Mouse (Mus musculus) MEL (cell line): ENCODE measurements around the gene Casp4. TPM values are rescaled to one million over a fixed set of nuclear protein-coding genes. Genes with fewer than 3 reads are reported as not detected.

Source experiments
- DNase-seq: peaks from one replicate; pipeline ENCODE4 v3.0.0; 2011; ENCODE audit warnings: low read depth, low spot score
- H3K27ac ChIP-seq: 2 replicates; pipeline ENCODE4 v1.5.1; 2012; ENCODE audit warnings: low read depth, mild to moderate bottlenecking, control low read depth, low read length, moderate library complexity; ENCODE audit not compliant: control insufficient read depth
- H3K27me3 ChIP-seq, 2 experiments: fragments of 150-350 bp in 1 of 2; sonication (generic) in 1 of 2; 2 replicates each; pipeline ENCODE4 v1.6.1; 2012; ENCODE audit warnings: low read length in 2 of 2, mild to moderate bottlenecking in 2 of 2, improper control_type of control experiment in 1 of 2, moderate library complexity in 1 of 2; ENCODE audit not compliant: insufficient read depth in 2 of 2, control insufficient read depth in 1 of 2
- H3K36me3 ChIP-seq, 2 experiments: 2 replicates each; pipeline ENCODE4 v1.6.1; 2012 to 2014; ENCODE audit warnings: low read length in 2 of 2, improper control_type of control experiment in 1 of 2, inconsistent platforms in 1 of 2, mild to moderate bottlenecking in 1 of 2; ENCODE audit not compliant: insufficient read depth in 2 of 2, control insufficient read depth in 1 of 2
- H3K4me1 ChIP-seq, 2 experiments: fragments of 150-350 bp in 1 of 2; sonication (generic) in 1 of 2; 2 replicates each; pipeline ENCODE4 v1.6.1; 2012; ENCODE audit warnings: low read length in 2 of 2, improper control_type of control experiment in 1 of 2, mild to moderate bottlenecking in 1 of 2; ENCODE audit not compliant: insufficient read depth in 2 of 2, control insufficient read depth in 1 of 2
- H3K4me3 ChIP-seq, 2 experiments: fragments of 150-350 bp in 1 of 2; sonication (generic) in 1 of 2; 2 replicates each; pipeline ENCODE4 v1.5.1; 2012; ENCODE audit warnings: low read depth in 2 of 2, low read length in 2 of 2, mild to moderate bottlenecking in 2 of 2, moderate library complexity in 2 of 2, control low read depth in 1 of 2, improper control_type of control experiment in 1 of 2; ENCODE audit not compliant: control insufficient read depth in 1 of 2, insufficient read depth in 1 of 2
- H3K79me2 ChIP-seq: 2 replicates; pipeline ENCODE4 v1.6.1; 2012; ENCODE audit warnings: mild to moderate bottlenecking, low read length, moderate library complexity; ENCODE audit not compliant: control insufficient read depth, poor library complexity, insufficient read depth
- H3K9ac ChIP-seq: 2 replicates; pipeline ENCODE4 v1.6.1; 2012; ENCODE audit warnings: low read depth, mild to moderate bottlenecking, control low read depth, low read length, moderate library complexity; ENCODE audit not compliant: control insufficient read depth, poor library complexity, severe bottlenecking
- H3K9me3 ChIP-seq: fragments of 150-350 bp; sonication (generic); replicated peaks from 2 replicates; pipeline ENCODE4 v1.6.1; 2012; ENCODE audit warnings: mild to moderate bottlenecking, low read length, improper control_type of control experiment, moderate library complexity; ENCODE audit not compliant: insufficient read depth
- BHLHE40 ChIP-seq: IDR thresholded peaks from 2 replicates; pipeline ENCODE4 v1.6.1; 2012; ENCODE audit warnings: low read depth, mild to moderate bottlenecking, inconsistent platforms, low read length, improper control_type of control experiment, borderline replicate concordance
- ELF1 ChIP-seq: IDR thresholded peaks from 2 replicates; pipeline ENCODE4 v1.6.1; 2014; ENCODE audit warnings: low read depth, mild to moderate bottlenecking, inconsistent platforms, low read length, improper control_type of control experiment, moderate library complexity
- EP300 ChIP-seq, 2 experiments: IDR thresholded peaks; 2 replicates each; pipeline ENCODE4 v1.6.1; 2011; ENCODE audit warnings: improper control_type of control experiment in 2 of 2, low read length in 2 of 2, low read depth in 1 of 2, mild to moderate bottlenecking in 1 of 2
- GATA1 ChIP-seq: IDR thresholded peaks from 2 replicates; pipeline ENCODE4 v1.6.1; 2011; ENCODE audit warnings: low read depth, low read length, improper control_type of control experiment
- KAT2A ChIP-seq: conservative IDR thresholded peaks from 2 replicates; pipeline ENCODE4 v1.6.1; 2012; ENCODE audit warnings: low read depth, low read length, improper control_type of control experiment, inconsistent platforms
- MEF2A ChIP-seq: IDR thresholded peaks from 2 replicates; pipeline ENCODE4 v1.6.1; 2014; ENCODE audit warnings: low read depth, mild to moderate bottlenecking, inconsistent platforms, low read length, improper control_type of control experiment; ENCODE audit not compliant: poor library complexity, insufficient replicate concordance, severe bottlenecking; ENCODE audit errors: extremely low read depth
- MXI1 ChIP-seq: IDR thresholded peaks from 2 replicates; pipeline ENCODE4 v1.6.1; 2011; ENCODE audit warnings: mild to moderate bottlenecking, low read depth, low read length, improper control_type of control experiment
- MYB ChIP-seq: IDR thresholded peaks from 2 replicates; pipeline ENCODE4 v1.6.1; 2011; ENCODE audit warnings: mild to moderate bottlenecking, low read depth, low read length, improper control_type of control experiment
- NELFE ChIP-seq: IDR thresholded peaks from 2 replicates; pipeline ENCODE4 v1.6.1; 2011; ENCODE audit warnings: low read depth, low read length, improper control_type of control experiment
- NRF1 ChIP-seq: IDR thresholded peaks from 2 replicates; pipeline ENCODE4 v1.6.1; 2014; ENCODE audit warnings: low read depth, mild to moderate bottlenecking, inconsistent platforms, low read length, improper control_type of control experiment, moderate library complexity; ENCODE audit not compliant: poor library complexity, insufficient read depth, severe bottlenecking
- POLR2A ChIP-seq, 2 experiments: IDR thresholded peaks; 2 replicates each; pipeline ENCODE4 v1.6.1; 2011 to 2012; ENCODE audit warnings: low read length in 2 of 2, mild to moderate bottlenecking in 2 of 2, control low read depth in 1 of 2, improper control_type of control experiment in 1 of 2, low read depth in 1 of 2, moderate library complexity in 1 of 2; ENCODE audit not compliant: control insufficient read depth in 1 of 2, insufficient read depth in 1 of 2, poor library complexity in 1 of 2
- POLR2AphosphoS2 ChIP-seq: IDR thresholded peaks from 2 replicates; pipeline ENCODE4 v1.6.1; 2011; ENCODE audit warnings: low read length, improper control_type of control experiment
- POLR2AphosphoS5 ChIP-seq: IDR thresholded peaks from 2 replicates; pipeline ENCODE4 v1.6.1; 2012; ENCODE audit warnings: low read depth, borderline replicate concordance, mild to moderate bottlenecking, inconsistent platforms, low read length, moderate library complexity, mixed read lengths
- RCOR1 ChIP-seq: IDR thresholded peaks from 2 replicates; pipeline ENCODE4 v1.6.1; 2012; ENCODE audit warnings: low read depth, mild to moderate bottlenecking, inconsistent platforms, low read length, improper control_type of control experiment
- TAL1 ChIP-seq: IDR thresholded peaks from 2 replicates; pipeline ENCODE4 v1.6.1; 2012; ENCODE audit warnings: mild to moderate bottlenecking, inconsistent platforms, low read length, moderate library complexity, mixed read lengths
- UBTF ChIP-seq: IDR thresholded peaks from 2 replicates; pipeline ENCODE4 v1.6.1; 2012; ENCODE audit warnings: low read depth, mild to moderate bottlenecking, inconsistent platforms, low read length, improper control_type of control experiment, moderate library complexity, borderline replicate concordance; ENCODE audit not compliant: insufficient read depth
- USF1 ChIP-seq: IDR thresholded peaks from 2 replicates; pipeline ENCODE4 v1.6.1; 2014; ENCODE audit warnings: low read depth, mild to moderate bottlenecking, inconsistent platforms, low read length, improper control_type of control experiment, moderate library complexity
- USF2 ChIP-seq, 2 experiments: IDR thresholded peaks; 2 replicates each; pipeline ENCODE4 v1.6.1; 2011 to 2012; ENCODE audit warnings: improper control_type of control experiment in 2 of 2, low read length in 2 of 2, borderline replicate concordance in 1 of 2, inconsistent platforms in 1 of 2, low read depth in 1 of 2, mild to moderate bottlenecking in 1 of 2; ENCODE audit not compliant: insufficient read depth in 1 of 2
- polyA plus RNA-seq, 2 experiments: library from polyadenylated mRNA; stranded (reverse) in 1 of 2; unstranded in 1 of 2; fragments of >175 nt in 1 of 2; fragments of >200 nt in 1 of 2; gene quantifications; 2 replicates each; pipeline versions ENCODE4 v1.2.1 to v1.2.4; 2012; ENCODE audit warnings: low replicate concordance in 2 of 2, low read depth in 1 of 2; ENCODE audit not compliant: insufficient read length in 2 of 2, insufficient read depth in 1 of 2, missing spikeins in 1 of 2
- total RNA-seq: library from RNA; depleted of rRNA; stranded (reverse); fragments of 300-350 nt; gene quantifications from 2 replicates; pipeline ENCODE4 v1.2.3, GENCODE M21; 2012

Gene Casp4
- total and polyA plus RNA-seq, 3 experiments: 0.11 to 0.62 TPM; not detected in 1

- DNase-seq: no peak
- H3K4me3 ChIP-seq: no peak overlapping the region
- TF ChIP-seq NRF1: no peak
- no peak for TF ChIP-seq MXI1
- TF ChIP-seq NELFE: no peak
- H3K9ac ChIP-seq: no peak overlapping the region
- no peaks in the 10 kb centered on the region for H3K4me1 ChIP-seq
- no peak overlapping the region for H3K27ac ChIP-seq
- H3K9me3 ChIP-seq: no peaks in the 10 kb centered on the region
- H3K36me3 ChIP-seq: no peaks in the 10 kb centered on the region
- no peaks in the 10 kb centered on the region for H3K79me2 ChIP-seq
- H3K27me3 ChIP-seq: no peaks in the 10 kb centered on the region
Measured at GRCm38 (mm10) chr9:5271334-5271845, 37.2 kb upstream of the Casp4 start.

- Histone ChIP-seq H3K9ac (no peak overlapping the region), H3K9me3 (no peaks in the 10 kb centered on the region), H3K4me3 (no peak overlapping the region), H3K27ac (no peak overlapping the region), H3K36me3 (no peaks in the 10 kb centered on the region), H3K79me2 (no peaks in the 10 kb centered on the region), H3K4me1 (no peaks in the 10 kb centered on the region), H3K27me3 (no peaks in the 10 kb centered on the region)
- no peak for TF ChIP-seq POLR2AphosphoS5
- no peak for TF ChIP-seq USF2 (IDR thresholded peaks at IDR 0.05; ENCODE audit: borderline replicate concordance in 1 of 2, insufficient read depth in 1 of 2, low read depth in 1 of 2, low read length in 2 of 2)
- no peak for TF ChIP-seq POLR2AphosphoS2
- TF ChIP-seq POLR2A (IDR thresholded peaks at IDR 0.05; ENCODE audit: control insufficient read depth in 1 of 2, insufficient read depth in 1 of 2, low read depth in 1 of 2, low read length in 2 of 2, poor library complexity in 1 of 2): no peak
- no peak for TF ChIP-seq MEF2A
- no peak for TF ChIP-seq USF1
- TF ChIP-seq NELFE: no peak
- no peak for TF ChIP-seq GATA1
- no peak for TF ChIP-seq ELF1
- no peak for TF ChIP-seq KAT2A
- TF ChIP-seq TAL1: no peak
- TF ChIP-seq MYB: no peak
- no peak for TF ChIP-seq UBTF
- no peak for TF ChIP-seq NRF1
- TF ChIP-seq RCOR1: no peak
- no peak for TF ChIP-seq BHLHE40
- TF ChIP-seq EP300 (IDR thresholded peaks at IDR 0.05; ENCODE audit: low read depth in 1 of 2, low read length in 2 of 2): no peak
- no peak for DNase-seq
Measured at GRCm38 (mm10) chr9:5286071-5286470, 22.6 kb upstream of the Casp4 start.
